Mouse (Mus musculus): Measurements from ENCODE around the gene Prrt2.

Gene Prrt2

DNA sequence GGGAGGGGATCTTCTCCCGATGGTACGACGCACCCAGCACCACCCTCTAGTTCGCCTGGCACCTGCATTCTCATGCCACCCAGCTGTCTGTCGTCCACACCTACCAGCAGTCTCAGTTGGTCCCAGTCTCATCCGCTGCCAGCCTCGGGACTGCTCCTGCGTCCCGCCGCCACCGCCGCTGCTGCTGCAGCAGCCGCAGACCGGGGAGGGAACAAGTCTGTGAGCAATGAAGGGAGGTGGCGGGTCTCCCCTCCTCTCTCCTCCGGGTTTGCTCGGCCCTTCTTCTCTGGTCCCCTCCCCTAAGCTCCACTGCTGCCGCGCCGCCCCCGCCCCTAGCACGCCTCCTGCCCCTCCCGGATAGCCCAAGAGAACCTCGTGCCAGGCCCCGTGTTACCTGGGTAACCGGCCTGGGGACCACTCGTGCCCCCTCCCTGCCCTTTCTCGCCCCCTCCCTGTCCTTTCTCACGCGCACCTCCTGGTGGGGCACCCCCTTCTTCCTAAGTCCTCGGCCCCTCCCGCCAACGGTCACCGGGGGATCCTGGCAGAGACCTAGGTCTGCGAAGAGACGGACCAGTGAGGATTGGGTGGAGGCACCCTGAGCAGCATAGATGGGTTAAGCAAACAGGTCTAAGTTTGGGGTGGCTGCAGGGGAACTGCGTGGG is at the start of gene Prrt2, which contains the start of gene Gm42742:
Gene Prrt2, minus strand, starts transcription at position 311 of the 662 bp plus-strand sequence.
Gene Gm42742, minus strand, starts transcription at position 197 of the 662 bp plus-strand sequence.
- DNase-seq (ENCODE audit: low spot score) = peak; percentile 66

DNA sequence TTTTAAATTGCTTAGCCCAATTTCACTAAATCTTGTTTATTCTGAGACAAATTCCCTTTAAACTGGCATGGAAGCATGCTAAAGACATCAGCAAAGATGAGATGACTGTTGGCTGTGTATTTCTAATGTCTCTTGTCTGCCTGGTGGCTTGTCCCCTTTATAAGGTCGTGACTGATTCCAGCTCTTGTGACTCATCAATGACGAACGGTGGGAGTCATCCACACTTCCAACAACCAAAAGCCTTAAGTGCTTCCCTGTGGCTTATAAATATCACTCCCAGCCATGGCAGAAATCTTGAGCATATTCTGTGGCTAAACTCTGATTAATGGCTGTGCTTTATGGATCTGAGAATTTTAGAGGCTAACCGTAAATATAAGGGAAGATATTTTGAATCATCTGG is 45.3 kb upstream of the Prrt2 start:
- no peak for DNase-seq (ENCODE audit: low spot score)

DNA sequence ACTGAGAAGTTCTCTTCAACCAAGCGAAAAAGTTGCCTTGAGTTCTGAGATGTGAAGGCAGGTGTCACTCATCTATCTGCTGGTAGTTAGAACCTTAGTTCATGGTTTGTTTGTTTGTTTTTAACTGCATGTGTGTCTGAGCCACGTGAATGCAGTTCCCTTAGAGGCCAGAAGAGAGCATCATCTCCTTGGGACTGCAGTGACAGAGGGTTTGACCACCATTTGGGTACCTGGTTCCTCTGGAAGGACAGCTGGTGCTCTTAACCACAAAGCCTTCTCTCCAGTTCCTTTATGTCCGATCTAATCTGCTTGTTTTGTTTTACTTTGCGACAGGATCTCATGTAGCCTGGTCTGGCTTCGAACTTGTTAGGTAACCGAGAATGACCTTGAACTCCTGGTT is 44.5 kb upstream of the Prrt2 start:
- DNase-seq (ENCODE audit: low spot score) = no peak

DNA sequence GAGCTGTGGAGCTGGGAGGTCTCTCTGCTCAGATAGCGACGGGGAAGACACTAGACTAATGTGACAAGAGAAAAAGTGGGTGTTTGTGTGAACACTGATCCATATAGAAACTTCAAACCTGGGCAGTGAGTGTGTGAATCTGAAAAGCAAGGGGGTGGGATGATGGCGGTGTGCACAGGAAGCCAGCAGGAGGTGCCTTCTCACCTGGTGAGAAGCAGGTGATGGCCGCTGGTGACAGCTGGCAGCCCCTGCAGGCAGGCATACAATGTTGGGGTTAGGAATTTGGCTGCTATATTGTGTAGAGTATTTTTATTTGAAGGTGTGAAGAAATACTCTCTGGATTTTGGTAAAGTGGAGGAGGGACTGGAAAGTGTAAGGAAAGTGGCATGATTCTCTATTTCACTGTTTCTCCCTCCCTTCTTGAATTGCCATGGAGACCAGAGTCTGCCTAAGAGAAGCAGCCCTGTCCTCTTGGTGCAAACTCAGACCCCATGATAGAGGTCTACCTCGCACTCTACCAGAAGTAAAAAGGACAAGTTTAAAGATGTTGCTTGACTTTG is 34.1 kb upstream of the Prrt2 start:
- no peak for DNase-seq (ENCODE audit: low spot score)

DNA sequence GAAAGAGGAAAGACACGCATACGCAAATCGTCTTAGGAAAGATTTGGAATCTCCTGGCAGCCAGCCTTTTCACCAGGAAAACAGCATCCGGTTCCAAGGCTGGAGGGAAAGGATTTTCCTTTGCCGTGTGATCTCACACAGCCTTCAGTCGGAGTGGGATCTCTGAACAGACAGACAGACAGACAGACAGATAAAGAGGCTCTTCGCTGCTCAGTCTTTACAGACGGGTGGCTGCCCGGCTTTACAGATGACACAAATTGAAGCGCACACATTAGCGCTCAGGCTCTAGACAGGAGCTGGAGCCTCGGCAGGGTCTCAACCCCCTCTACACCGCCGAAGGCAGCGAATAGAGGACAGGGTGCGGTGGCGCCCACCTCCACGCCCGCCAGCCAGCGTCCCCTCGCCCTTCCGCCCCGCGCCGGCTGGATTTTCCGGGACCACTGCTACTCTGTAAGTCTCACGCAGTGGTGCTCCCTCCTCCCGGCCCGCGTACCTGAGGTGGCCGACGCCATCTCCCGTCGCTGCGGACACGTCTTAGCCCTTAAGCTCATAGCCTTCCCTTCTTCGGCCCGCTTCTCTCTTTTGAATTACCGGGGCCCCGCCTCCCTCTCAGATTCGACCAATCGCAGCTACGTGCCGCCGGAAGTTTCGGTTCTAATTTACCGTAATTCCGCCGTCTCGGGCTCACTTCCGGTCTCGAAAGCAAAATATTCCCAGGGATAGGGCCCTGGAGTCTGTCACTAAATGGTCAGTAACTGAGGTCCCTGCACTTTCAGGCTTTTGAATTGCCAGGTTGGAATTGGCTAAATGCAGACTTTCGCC is 21.1 kb upstream of the Prrt2 start, which contains the start of gene Kif22:
Gene Kif22, minus strand, starts transcription at position 621 of the 822 bp plus-strand sequence.
- DNase-seq (ENCODE audit: low spot score) = peak; percentile 87

DNA sequence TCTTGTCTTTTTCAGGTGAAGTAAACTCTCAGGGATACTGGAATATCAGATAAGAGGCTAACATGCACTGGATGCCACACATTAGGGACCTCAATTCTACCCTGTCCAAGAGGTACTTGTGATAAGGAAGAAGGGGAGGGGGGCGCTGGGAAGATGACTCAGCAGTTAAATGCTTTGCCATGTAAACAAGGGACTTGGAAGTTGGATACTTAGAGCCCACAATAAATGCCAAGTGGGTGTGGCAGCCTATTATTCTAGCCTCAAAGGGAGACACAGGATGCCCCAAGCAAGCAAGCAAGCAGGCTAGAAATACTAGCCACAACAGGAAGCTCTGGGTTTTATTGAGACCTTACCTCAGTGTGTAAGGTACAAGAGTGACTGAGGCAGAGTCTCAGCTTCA is 10.2 kb upstream of the Prrt2 start:
- DNase-seq (ENCODE audit: low spot score) = no peak

DNA sequence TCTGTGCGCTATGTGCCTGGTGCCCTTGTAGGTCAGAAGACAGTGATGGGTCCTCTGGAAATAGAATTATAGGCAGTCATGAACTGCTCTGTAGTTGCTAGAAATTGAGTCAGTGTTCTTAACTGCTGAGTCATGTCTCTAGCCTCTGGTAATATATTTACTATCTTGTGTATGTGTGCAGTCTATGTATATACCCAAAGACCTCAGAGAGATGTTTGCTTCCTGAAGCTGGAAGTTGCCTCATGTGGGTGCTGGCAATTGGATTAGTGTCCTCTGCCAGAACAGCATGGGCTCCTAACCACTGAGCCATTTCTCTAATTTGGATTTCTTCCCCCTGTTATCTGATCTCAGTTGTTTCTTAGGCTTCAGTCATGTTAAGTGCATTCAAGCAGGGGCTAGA is 9.2 kb upstream of the Prrt2 start:
- no peak for DNase-seq (ENCODE audit: low spot score)

DNA sequence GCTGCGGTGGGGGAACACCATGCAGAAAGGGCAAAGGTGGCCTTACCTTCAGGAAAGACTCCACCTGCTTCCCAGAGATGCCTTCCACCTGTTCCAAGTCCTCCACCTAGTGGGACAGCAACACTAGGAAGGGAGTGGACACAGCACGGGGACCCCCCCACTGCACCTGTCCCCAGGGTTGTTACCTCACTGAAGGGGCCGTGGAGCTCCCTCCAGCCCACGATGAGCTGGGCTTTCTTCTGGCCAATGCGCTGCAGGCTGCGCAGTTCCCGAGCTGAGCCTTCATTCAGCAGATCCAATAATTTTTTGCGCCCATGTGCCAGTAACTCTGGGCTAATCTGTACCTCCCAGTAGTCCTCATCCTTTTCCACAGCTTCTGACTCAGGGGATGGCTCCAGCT is 6.9 kb upstream of the Prrt2 start:
- no peak for DNase-seq (ENCODE audit: low spot score)

DNA sequence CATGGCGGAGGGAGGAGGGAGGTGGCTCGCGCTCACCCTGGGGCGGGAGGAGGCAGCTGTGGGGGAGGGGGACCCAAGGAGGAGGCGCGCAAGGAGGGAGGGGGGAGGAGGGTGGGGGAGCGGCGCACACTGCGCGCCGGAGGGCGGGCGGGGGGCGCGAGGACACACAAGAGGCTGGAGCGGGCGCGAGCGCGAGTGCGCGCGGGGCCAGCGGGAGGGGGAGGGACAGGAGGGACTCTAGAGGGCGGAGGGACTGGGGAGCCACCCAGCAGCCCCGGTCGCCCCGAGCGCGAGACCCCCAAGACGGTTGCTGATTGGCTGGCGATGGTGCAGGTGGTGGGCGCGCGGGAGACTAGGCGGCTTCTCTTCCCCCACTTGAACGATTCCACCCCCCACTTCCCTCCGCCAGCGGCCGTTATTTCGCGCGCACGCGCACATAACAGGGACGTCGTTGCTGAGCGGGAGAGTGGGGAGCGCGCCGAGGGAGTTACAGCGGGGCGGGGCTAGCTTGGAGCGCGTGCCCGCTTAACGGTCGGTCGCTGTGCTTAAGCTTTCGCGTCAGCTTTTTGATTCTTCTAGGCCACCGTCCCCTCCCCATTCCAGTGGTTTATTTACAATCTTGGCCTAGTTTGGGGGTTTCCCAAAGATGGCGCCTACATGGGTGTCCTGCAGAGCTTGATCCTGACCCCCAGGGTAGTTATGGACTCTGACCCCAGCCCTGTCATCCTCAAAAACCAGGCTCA is 6.1 kb upstream of the Prrt2 start, which contains the start of gene Maz:
Gene Maz, minus strand, starts transcription at position 54 of the 743 bp plus-strand sequence.
- DNase-seq (ENCODE audit: low spot score) = peak; percentile 99

DNA sequence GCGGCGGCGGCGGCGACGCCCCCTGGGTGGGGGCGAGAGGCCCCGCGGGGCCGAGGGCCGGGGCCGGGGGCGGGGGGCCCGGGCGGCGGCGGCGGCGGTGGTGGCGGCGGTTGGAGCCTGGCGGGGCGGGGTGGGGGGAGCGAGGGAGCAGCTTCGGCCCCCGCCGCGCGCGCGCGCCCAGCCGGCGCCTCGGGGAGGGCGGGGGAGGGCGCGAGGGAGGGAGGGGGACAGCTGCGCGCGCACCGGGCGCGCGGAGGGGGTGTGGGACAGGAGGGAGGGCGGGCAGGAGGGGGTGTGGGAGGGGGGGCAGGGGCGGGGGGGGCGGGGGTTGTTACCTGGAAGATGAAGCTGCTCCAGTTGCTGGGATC is 5.6 kb upstream of the Prrt2 start:
- DNase-seq (ENCODE audit: low spot score) = peak; percentile 87

DNA sequence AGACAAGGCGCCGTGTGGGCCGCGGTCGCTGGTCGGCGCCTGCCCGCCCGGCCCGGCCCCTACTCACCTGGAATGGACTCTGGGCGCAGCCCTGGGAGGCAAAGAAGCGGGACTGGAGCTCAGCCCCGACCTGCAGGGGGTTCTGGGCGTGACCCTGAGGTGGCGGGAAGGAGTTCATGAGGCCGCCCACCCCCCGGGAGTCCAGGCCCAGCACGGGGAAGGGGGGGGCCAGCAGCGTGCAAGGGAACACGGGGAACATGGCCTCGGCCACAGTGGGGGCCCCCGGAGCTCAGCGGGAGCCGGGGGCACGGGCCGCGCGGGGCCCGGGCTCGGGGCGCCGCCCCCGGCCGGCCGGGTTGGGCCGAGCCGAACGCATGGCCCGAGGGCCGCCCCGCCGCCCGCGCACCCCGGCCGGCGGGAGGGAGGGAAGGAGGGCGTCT is 5.2 kb upstream of the Prrt2 start:
- peak; percentile 75 for DNase-seq (ENCODE audit: low spot score)

DNA sequence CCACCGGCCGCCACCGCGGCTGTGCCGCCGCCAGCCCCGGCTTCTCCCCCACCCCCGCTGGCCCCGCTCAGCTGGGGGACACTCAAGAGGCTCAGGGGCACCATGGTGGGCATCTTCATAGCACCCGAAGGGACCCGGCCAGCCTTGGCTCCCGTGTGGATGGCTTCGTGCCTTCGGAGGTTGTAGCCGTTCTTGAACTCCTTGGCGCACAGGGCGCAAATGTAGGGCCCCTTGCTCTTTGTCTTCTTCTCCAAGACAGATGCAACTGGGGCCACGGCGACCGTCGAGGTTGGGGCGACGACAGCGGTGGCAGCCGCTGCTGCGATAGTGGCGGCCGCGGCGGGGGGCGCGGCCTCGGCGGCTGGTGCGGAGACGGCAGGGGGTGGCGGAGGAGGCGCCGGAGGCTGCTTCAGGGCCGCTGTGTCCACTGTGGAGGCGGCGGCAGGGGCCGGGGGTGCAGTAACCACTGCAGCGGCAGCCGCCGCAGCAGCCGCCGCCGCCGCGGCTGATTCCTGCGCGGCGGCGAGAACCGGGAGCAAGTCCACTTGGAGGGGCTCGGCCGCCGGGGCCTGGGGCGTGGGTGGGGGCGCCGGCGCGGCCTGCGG is 4.6 kb upstream of the Prrt2 start:
- DNase-seq (ENCODE audit: low spot score) = peak; percentile 69

DNA sequence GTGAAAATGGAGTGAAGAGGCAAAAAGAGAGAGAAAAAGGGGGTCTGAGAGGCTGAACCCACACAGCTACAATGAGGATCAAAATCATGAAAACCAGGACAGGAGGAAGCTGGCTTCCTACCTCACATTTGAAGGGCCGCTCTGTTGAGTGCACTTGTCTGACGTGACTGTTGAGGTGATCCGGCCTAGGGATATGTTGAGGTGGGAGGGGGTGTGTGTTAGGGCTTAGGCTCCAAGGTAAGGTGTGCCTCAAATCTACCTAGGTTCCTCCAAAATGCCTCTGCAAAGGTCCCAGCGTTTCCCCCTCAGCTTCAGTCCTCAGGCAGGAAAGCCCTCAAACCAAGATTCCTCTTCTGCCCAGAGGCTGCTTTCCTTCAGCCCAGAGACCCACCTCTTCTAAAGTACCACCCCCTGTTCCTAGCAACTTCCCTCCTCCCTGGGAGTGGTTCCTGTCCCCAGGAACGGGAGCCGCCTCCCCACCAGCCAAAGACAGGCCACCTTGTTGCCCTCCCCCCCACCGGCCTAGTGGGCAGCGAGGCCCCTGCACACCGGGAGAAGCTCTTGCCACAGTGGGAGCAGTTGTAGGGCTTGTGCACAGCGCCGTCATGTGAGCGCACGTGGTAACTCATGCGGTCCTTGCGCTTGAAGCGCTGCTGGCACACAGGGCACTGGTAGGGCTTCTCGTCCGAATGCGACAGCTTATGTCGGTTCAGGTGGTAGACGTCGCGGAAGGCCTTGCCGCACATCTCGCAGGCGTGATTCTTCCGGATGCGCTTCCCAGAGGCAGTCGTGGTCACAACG is 3.9 kb upstream of the Prrt2 start:
- peak; percentile 80 for DNase-seq (ENCODE audit: low spot score)

DNA sequence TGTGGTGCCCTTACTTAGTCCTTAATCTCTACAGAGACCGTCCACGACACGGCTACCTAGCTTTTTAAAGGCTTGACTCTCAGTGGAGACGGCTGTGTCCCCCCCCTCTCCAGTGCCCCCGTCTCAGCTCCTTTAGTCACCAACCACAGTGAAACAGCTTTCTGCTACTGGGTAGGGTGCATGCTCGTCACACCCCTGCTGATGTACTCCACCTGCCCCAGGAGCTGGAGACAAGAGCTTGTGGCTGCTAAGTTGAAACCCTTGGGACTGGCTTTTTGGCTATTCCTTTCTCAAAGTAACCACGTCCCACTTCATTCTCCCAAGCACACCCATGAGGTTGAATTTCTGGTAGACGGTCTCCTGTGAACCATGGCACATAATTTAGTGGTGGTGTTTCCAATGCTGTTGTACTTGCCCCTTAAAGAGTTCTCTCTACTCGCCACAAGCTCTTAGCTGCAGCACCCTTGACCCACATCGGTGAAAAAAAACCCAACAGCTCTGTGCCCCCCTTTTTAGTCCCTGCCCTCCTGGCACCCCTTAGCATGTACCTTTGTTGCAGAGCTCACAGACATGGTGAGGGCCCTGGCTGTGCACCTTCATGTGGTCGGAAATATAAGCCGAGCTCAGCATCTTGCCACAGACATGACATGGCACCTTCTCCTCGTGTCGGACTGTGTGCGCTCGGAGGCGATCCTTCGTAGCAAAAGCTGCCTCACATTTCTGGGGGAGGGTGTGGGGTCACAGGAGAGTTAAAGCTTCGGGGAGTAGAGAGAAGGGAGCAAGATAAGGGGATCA is 3.1 kb upstream of the Prrt2 start:
- no peak for DNase-seq (ENCODE audit: low spot score)

DNA sequence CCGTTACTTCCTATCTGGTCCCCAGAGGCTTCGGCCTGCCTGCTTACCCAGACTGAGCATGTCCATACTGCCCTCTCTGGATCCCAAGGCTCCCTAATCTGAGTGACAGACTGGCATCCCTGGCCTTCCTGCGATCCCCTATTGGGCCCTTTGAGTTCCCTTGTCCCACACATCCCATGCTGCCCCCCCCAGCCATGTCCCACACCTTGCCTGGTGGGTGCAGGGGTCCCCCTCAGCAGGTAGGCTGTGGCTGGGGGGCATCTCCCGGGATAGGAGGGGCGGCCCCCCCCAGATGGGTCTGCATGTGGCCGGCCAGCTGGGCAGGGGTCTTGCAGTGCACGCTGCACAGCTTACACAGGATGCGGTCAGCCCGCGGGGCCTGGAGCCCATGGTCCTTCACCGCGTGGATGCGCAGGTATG is 2.3 kb upstream of the Prrt2 start:
- no peak for DNase-seq (ENCODE audit: low spot score)

DNA sequence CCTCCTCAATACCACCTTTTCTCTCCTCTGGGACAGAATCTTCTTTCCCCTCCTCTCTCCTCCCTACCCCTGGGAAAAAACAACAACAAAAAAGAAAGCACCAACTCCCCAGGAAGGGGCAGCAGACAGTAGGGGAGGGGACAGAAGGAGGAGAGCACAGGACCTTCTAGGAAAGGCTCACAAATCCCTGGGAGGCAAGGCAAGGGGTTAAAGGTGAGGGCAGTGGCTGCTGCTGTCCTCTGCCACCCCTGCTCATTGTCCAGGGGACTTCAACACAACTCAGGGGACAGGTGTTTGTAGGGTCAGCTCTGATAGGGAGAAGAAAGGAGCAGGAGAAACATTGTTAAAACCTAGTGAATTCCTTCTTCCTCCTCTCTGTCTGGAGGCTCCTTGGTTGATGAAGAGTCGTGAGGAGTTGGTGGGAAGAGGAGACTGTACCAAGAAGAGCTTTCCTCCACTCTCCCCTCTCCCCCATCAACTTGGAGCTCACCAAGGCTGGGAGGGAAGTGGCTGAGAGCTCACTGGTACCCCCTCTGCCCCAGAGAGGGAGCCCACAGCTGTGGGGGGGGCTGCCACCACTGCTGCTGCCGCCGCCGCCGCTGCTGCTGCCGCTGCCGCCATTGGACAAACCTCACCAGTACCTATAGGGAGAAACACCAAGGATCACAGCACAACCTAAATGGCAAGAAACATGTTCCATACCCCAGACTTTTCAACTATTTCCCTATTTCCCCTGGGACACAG is 1.7 kb upstream of the Prrt2 start:
- DNase-seq (ENCODE audit: low spot score) = no peak

DNA sequence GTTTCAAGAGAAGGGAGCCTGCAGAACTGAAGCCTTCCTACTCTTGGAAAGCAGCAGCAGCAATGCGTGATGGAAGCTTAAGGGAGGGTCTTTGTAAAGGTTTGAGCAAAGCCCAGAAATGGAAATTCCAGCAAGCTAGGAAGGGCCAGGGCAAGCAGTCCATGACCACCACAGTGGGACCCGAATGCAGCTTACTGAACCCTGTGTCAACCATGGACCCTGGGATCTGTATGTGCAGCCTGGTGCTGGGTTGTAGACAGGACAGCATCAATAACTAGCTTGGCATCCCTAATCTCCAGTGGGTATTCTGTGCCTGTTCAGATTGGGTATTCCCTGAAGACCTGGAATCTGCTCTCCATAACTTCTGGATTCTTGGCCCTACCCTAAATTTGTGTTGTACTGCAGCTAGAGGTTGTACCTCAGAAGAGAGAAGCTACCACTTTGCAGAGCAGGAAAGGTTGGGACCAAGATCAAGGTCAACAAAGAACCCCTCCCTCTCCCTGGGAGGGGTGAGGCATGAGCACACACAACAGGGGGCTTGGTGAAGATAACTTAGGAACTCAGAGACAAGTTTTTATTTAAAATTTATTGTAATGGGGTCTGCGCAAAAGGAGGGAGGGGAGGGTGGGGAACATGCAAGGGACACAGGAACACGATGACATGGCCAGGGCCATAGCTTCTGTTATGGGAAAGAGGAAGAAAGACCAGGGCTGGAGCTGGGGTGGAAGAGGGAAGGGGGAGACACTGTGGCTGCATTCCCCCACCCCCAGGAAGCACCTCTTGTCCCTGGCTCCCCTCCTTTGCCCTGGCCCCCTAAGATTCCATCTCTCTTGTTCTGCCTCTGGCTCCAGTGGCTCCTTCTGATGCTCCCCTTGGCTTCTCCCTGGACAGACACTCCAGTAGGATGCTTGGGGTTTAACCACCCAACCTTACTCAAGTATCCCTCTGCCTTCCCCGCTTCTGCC is 834 bp upstream of the Prrt2 start:
- no peak for DNase-seq (ENCODE audit: low spot score)

DNA sequence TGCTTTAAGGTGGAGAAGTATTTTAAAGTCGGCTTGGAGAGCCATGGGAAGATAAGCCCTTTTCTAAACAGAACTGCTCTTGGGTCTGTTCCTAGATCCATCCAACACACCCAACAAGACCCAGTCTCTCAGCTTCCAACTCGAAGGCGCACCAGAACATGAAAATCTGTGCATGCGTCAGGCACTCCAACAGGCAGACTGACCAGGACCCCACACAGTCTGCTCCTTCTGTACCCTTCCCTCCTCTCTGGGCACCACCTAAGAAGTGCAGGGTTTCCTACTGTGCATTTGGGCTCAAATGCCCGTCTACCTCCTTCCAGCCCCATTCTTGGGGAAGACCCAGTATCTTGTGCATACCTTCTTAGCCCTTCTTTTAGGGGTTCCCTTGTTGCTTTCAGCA is 520 bp downstream of the Prrt2 start:
- DNase-seq (ENCODE audit: low spot score) = no peak

Data from ovary, postnatal 36 days (tissue).